Mouse (Mus musculus) cerebellum, adult 9-10 months (tissue): Measurements from ENCODE around the gene Tmem252.

ENCODE experiments used
- DNase-seq: peaks from one replicate; pipeline ENCODE4 v3.0.0; 2022

Tmem252 gene

DNA sequence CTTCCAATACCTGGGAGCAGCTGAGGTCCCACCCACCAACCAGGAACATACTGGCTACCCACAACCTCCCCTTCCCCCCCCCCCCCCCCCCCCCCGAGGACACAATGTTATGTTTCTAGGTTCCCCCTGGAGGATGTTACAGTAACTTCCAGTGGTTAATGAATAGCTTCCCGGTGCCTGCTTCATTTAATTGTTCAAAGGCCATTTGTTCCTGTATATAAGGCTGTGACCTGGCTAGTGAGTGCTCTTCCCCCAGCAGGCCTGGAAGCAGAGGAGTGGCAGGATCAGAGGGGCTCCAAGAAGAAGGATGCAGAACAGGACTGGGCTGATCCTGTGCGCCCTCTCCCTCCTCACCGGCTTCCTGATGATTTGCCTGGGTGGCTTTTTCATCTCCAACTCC, at the start of gene Tmem252:
Gene Tmem252 (plus strand): TSS at position 247 of the 400 bp plus-strand sequence.
- no peak for DNase-seq

DNA sequence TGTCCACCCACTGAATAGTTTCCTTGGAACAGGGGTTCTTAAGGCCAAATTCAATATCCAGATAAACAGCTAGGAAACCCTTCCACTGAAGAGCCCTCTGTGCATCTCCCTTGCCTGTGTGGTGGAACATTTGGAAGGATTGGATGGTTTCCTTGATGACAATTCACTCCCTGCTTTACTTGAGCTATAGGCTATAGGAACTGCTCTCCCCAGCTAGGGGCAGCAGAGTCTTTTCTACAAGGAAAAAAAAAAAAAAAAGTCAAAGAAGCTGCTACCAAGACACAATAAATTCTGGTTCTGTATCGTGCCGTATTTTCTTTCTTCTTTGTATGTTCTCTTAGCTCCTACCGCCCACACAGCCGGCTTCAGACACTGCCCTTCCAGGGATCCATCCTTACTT, 45.8 kb upstream of the Tmem252 start:
- no peak for DNase-seq

DNA sequence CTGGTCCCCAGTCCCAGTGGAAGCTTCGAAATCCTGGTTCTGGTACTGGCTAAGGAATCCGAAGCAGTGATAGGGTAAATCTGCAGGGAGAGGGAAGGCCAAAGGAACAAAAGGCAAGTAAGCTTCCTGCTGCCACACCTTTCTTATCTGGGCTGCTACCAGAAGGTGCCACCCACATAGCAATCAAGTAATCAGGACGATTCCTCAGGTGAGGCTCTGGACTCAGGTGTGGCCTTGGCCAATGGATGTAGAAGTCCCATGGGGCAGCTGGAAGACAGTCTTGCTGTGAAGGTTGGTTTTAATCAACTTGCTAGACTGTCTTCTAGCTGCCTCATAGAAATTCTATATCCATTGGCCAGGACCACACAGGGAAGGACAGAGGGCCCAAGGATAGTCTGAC, 40.8 kb upstream of the Tmem252 start:
- DNase-seq: no peak

DNA sequence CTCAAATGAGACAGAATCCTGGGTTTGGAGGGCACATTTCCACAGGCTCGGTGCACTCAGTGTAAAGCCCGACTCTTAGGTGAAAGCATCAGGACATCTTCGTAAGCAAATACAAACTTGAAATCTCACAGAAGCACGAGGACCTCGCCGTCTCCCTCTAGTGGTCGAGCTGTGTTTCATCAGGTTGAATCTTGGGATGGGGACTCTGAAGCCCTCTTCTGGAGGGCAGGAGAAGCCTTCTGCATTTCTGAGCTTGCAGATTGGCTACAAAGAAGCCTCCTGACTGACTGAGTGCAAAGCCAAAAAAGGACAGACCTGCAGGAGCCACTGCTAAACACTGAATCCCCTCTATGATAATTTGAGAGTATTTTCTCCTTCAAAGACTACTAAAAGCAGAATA, 39.2 kb upstream of the Tmem252 start:
- DNase-seq: peak; percentile 64

DNA sequence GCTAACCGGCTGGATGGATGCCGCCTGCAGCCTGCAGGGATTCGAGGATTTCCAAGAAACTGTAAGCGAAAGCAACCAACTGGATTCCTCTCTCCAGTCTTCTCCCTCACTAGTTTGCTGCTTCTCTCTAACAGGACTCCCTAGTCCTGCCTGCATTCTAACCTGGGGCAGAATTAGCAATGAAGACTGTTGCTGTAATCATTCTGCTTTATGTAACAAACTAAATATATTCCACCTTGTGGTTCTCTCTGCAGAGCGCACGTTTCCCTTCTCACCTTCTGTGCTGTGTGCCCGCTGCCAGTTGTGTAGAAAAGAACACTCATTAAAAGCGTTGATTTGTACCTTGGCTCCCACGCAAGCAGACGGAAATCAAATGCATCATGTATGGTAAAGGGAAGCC, 37.2 kb upstream of the Tmem252 start:
- no peak for DNase-seq

DNA sequence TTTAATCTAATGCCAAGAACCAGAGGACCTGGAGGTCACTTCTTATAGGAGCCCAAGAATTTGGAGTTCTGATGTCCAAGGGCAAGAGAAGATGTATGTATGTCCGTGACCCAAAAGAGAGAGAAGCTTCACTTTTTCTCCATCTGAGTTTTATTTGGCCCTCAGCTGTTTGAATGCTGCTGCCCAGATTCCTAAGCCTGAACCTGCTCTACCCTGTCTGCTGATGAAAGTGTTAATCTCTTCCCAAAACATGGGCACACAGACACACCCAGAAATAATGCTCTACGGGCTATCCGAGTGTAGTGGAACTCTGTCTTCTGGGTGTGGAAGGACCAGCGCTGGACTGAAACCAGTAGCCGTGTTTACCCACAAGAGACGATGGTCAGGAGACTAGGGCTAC, 35.8 kb upstream of the Tmem252 start:
- no peak for DNase-seq

DNA sequence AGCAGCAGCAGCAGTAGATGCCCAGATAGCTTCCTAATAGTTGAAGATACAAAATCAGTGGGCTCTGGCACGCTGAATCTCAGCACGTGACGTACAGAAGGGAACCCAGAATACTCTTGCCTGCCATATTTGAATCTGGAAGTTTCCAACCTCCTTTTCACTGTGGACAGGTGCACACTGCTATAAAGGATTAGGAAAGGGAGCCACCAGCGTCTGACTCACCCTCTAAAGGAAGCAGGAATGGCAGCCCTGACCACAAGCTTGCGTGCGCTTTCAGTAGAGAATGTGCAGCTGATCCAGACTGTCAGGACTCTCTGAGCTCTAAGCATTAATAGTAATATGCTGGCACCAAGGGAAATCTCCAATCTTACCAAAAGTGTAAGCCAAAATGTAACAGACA, 32.8 kb upstream of the Tmem252 start:
- no peak for DNase-seq

DNA sequence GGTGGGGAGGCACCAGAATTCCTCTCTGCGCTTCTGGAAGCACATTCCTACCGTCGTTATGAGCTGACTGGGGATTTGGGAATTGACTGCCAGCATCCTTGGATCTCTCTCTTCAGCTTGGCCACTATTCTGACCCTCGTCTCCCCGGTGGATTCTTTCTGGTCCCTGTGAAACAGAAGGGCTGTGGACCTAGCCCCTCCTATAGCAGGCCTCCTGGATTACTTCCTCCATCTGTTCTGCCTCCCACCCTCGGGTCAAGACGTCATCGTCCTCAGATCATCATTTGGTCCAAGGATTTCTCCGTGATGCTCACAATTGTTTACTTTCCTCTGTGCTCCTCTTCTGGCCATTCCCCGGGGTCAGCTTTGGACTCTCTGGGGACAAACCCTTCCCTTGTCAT, 28.8 kb upstream of the Tmem252 start:
- DNase-seq: no peak

DNA sequence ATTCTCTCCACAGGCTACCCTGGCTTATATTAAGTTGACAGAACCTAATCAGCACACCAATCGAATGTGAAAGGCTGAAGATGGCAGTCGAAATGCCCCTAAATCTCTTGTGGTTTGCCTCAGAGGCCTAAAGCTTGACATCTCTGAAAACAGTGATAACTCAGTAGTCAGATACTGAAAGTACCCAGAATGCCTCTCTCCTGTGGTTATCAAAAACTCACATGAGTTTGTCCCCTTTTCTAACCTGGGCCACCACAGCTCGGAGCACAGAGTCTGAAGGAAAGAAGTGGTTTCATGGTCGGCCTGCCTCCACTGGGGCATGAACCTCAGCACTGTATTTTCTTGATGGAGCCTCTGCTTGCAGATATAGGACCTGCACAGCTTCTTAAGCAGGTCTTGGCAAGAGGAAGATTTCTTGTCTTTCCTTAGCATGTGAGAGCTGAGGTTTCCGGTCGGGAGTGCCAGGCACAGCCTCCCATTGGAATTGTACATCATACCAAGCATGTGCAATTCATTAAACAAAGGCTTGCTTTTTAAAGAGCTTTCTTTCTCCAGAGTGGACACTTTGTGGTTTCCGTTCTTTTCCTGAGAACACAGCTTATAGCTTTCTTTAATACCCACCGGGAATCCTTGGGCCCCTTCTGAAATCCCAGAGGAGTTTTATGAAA, 27.5 kb upstream of the Tmem252 start:
- no peak for DNase-seq

DNA sequence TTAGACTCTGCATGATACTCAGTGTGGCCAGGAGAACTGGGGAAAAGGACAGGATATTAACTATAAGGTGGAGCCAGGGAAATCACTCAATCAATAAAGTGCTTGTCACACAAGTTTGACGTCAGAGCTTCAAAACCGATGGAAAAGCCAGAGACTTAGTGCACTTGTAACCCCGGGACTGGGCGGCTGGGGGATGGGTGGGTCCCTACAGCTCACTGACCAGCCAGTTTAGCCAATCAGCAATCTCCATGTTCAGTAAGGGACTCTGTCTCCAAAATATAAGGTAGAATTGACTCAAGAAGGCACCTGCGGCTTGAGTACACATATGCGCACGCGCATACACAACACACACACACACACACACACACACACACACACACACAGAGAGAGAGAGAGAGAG, 25.8 kb upstream of the Tmem252 start:
- DNase-seq: no peak

DNA sequence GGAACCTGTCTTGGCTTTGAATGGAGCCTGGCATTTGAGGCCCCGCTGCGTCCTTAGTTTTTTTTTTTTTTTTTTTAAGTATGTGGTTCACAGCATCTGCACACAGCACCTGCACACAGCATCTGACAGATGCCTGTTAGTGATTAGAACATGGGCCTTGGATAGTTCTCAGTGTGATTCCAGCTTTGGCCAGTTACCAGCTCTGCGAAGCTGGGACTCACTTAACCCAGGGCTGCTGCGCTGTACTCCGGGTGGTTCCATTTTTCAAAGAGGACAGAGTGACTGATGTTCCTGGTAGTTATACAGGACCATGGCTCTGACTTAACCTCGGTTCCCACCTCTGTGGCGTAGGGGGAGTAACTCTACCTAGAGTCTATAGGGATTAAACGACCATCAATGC, 23.4 kb upstream of the Tmem252 start:
- no peak for DNase-seq

DNA sequence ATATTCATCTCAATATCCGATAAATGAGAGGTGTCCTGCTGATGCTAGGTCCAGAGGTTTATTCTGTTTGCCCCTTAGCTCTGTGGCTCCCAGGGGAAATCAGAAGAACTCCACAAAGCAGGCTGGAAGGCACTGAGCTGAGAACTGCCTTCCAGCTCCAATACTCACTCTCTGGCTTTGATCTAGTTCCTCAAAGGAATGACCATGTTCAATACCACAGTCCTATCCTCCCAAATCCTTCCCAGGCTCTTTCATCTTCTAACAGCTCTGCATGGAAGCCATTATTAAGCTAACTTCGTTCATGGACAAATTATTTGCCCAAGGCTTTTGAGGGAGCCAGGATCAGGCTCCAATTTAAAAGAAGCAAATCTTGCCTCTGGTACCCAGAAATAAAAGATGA, 22.2 kb upstream of the Tmem252 start:
- no peak for DNase-seq

DNA sequence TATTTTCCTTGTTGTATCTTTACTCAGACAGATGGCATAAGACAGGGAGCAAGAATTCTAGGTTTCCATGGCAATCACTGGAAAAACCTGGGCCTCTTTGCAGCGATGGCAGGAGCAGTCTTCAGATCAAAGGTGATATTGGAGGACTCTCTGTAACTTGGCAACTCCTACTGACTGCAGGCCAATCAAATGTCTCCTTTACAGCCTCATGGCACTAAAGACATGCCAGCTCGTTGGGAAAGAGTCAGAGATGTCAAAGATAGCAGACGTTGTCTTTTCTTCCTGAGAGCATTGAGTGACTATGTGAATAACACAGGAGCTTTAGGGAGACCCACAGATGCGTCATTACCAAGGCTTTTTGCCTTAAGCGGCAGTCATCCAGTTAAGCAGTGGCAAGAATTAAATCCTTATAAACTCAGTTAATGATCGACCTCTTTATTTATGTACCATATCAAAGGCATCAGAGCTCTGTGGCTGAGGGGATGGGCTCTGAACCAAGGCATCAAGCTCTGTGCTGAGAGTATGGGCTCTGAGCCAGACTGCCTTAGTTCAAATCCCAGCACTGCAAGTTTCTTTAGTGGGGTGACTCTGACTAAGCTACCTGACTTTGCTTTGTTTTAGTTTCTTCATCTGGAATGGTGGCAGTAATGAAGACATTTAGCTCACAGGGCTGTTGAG, 21.3 kb upstream of the Tmem252 start:
- DNase-seq: no peak

DNA sequence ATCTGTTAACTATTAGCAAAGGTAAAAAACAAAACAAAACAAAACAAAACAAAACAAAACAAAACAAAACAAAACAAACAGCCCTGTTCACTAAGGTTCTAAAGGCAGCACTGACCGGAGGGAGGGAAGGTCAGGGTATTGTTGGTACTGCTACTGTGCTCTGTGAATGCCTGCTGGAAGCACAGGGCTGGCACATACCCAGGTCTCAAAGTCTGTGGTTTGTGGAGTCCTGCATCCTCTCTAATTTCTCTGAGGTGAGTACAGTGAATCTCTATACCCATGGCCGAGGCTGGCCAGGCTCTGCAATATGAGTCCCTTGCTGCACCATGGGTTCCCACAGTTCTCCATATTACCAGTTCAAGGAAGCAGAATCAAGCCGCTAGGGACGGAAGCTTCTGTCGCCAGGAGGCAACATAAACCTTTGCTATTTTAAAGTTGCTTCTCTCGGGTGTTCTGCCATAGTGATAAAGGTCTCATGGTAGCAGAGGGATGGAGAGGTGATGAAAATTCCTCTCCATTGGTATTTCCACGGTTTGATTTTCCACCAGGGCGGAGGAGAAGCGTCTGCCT, 20.5 kb upstream of the Tmem252 start:
- no peak for DNase-seq

DNA sequence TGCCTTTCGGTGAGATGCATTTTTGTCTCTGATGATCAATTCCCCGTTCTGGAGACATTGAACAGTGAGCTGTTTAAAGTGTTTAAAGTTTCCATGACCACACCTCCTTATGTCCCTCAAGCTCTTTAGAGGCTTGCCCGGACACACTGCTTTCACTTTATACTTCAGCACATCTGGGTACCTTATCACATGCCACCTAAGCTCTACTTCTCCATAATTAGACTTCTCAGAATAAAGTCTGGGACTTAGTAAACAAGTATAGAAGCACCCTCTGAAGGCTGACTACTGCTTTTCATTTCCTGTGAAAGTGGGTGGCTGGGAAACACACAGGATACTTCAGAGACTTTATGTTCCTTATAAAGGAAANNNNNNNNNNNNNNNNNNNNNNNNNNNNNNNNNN, 16.8 kb upstream of the Tmem252 start:
- no peak for DNase-seq

DNA sequence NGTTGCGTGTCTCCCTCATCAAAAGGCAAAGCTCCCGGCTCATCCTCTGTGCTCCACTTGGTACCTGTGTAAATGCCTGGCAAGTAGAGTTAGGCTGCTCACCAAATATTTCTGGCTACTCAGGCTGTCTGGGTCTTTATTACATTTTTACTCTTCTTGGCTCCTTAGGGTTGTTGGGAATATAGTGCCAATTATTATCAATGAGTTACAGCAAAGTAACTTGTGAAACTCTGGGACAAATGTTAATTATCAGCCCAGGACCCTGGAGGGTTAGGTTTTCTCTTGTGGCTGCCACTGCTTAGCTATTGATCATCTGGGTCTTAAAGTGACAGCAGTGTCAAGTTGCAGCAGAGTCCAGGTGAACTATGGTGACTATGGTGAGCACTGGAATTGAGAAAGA, 11.5 kb upstream of the Tmem252 start:
- no peak for DNase-seq

DNA sequence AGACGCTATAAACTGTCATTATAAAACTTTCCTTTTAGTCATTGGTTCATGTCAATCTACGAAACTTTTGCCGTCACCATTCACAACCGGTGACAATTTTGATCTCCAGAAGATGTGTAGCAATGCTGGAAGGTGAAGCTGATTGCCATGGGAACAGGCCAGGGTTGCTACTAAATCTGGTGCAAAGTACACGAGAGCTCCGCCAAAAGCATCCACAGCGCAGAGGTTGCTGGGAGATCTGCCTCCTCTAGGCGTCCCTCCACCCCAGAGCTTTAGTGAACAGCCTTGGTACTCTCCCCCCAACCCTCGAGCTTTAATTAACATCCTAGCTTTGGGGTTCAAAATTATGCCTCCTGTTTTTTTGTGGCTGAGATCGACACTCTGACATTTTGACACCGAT, 8.0 kb upstream of the Tmem252 start:
- DNase-seq: no peak

DNA sequence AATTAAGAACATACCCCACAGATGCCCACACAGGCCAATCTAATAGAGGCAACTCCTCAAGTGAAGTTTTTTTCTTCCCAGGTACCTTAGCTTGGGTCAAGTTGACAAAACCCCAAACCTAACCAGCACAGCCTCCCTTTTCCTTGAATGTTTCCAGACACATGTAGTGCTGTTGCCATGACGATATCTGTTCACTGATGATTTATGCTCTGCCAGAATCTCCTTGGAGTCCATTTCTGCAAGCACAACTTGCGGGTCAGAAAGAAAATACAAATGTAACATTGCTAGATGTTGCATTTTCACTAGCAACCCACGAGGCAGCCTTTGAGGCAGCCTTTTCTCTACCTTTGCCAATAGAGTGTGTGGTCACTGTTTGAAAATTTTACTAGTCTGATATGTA, 6.3 kb upstream of the Tmem252 start:
- DNase-seq: no peak

DNA sequence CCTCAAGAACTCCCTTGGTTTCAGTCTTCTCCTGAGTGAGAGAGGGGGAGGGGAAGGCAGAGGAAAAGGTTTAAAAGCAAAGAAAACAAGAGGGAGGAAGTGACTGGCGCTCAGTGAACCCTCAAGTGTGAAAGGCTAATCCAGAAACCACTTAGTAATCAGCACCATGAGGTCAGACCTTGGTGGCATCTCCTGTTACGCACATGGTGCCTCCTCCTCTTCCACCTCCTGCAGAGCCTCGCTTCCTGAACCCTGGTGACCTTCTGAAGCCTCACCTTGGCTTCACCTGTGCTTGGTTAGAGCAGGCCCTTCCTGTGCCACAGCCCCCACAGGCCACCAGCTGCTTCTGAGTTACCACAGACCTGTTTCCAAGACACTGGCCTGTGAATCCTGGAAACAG, 2.2 kb upstream of the Tmem252 start:
- no peak for DNase-seq

DNA sequence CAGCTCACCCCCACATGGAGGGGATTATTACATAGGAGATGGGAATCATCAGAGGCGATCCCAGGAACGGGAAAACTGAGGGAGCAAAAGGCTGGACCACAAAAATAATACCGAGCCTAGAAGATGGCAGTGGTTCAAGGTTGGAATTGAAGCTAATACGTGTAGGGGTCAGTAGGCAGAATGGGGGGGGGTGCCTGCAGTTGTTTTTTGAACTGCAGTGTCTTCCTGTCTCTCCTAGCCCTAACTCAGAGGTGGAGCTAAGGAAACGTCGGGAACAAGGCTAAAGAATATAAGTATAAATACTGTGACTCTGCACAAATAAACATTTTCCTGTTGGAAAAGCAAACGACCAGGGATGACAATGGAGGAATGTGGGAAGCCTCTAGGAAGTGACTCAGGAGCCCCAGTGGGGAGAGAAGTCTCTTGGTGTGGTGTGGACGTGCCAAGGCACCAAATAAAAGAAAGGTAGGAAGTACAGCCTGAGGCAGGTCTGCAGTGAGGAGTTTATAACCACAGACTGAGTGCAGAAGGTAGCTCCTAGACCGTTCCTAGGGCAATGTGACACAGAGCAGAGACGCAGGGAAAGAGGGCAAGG, 1.3 kb upstream of the Tmem252 start:
- DNase-seq: no peak

DNA sequence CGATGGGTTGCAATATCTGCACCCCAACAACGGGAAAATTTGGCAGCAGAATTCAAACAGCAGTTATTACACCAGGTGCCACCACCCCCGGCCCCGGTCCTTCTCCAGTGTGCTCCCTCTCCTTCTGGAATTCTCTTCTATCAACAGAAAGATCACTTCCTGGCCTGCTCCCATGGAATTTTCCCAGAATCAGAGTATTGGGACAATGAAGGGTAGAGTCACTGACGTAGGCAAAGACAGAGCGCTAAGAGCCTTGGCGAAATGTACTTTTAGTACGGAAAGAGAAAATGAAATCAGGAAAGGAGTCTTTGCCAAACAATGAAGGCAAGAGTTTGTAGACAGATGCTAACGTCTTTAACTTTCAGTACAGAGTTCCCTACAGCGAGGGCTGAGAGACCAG, 477 bp upstream of the Tmem252 start:
- no peak for DNase-seq

DNA sequence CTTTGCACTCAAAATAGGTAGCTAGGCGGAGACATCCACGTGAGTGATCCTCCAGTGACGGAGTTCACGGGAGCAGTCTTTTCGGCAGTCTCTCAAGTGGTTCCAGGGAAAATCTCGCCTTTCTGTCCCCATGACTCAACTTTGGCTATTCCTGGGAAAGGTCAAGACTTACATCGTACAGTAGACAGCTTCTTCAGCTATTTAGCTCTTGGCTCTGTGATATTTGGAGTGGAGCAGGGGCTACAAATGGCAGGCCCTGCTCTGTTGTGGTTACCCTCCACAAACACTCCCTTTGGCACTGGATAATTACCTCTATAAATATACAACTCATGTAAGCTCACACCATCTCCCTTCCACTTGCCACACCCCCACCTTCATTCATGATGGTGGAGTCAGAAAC, 2.6 kb downstream of the Tmem252 start:
- no peak for DNase-seq

DNA sequence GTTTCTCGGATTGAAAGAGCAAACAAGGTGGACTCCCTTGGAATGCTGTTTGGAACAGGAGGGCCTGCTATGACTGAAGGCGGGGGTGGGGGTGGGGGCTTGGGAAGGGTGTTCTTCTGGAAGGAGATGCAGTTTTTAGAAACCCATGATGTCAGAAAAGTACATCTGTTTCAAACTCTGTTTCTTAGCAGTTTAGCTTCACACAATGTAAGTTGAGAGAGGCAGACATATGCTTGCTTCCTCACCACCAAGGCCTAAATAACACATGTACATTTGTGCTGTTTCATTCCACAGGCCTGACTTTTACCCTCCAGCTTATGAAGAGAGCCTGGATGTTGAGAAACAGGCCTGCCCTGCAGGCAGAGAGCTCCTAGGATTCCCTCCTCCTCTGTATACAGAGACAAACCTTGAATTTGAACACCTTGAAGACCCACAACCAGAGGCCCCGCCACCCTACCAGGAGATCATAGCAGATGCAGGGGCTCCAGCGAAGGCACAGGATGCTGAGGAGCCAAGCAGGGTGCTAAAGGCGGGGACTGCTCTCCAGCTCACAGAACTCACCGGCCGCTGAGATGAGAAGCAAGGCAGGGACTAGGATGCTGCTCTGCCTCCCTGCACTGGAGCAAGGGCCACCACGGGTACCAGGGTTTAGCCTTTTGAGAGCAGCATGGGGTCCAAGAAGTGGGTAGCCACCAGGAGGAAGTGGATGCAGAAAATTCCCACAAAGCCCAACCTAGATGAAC, 3.6 kb downstream of the Tmem252 start:
- DNase-seq: no peak
